Mouse (Mus musculus) kidney, embryonic 14.5 days (tissue): ENCODE data around the gene Cngb1. TPM values are rescaled to one million over a fixed set of nuclear protein-coding genes. Genes with fewer than 3 reads are reported as not detected.

Experiments used
- ATAC-seq: fragments of 200-750 bp; cut with Nextera tagmentation; 2 replicates; pipeline ENCODE4 v1.8.0; 2017; ENCODE audit warnings: moderate number of reproducible peaks, mild to moderate bottlenecking, moderate TSS enrichment, moderate library complexity; ENCODE audit not compliant: low FRiP score, low TSS enrichment
- H3K27ac ChIP-seq: fragments of 300-500 bp; sonication (generic); 2 replicates; pipeline ENCODE4 v1.5.1; 2014; ENCODE audit warnings: low read depth, mild to moderate bottlenecking, low read length, moderate library complexity, mixed read lengths
- H3K27me3 ChIP-seq: fragments of 300-500 bp; sonication (generic); 2 replicates; pipeline ENCODE4 v1.6.1; 2014; ENCODE audit warnings: mild to moderate bottlenecking, low read length; ENCODE audit not compliant: control insufficient read depth, insufficient read depth
- H3K36me3 ChIP-seq: fragments of 300-500 bp; sonication (generic); 2 replicates; pipeline ENCODE4 v1.6.1; 2014; ENCODE audit warnings: low read length, mixed read lengths; ENCODE audit not compliant: control insufficient read depth, insufficient read depth
- H3K4me1 ChIP-seq: fragments of 300-500 bp; sonication (generic); 2 replicates; pipeline ENCODE4 v1.6.1; 2014; ENCODE audit warnings: low read length, mixed read lengths; ENCODE audit not compliant: control insufficient read depth, insufficient read depth
- H3K4me2 ChIP-seq: fragments of 300-500 bp; sonication (generic); replicated peaks from 2 replicates; pipeline ENCODE4 v1.6.1; 2014; ENCODE audit warnings: low read depth, mild to moderate bottlenecking, low read length
- H3K4me3 ChIP-seq: fragments of 300-500 bp; sonication (generic); 2 replicates; pipeline ENCODE4 v1.5.1; 2014; ENCODE audit warnings: mild to moderate bottlenecking, low read length
- H3K9ac ChIP-seq: fragments of 300-500 bp; sonication (generic); 2 replicates; pipeline ENCODE4 v1.6.1; 2014; ENCODE audit warnings: low read depth, mild to moderate bottlenecking, low read length, moderate library complexity
- H3K9me3 ChIP-seq: fragments of 300-500 bp; sonication (generic); 2 replicates; pipeline ENCODE4 v1.6.1; 2016; ENCODE audit warnings: low read length; ENCODE audit not compliant: control insufficient read depth
- WGBS: fragments of 180-500 bp; shearing (Covaris S2); extraction: QIAGEN DNeasy Blood & Tissue Kit; methylation state at CpG from one replicate; pipeline ENCODE4 v1.1.7; 2014; 5-methylcytosine and 5-hydroxymethylcytosine counted together
- polyA plus RNA-seq: library from polyadenylated mRNA; unstranded; fragments of >200 nt; fragmentation: Nextera tagmentation; extraction: Ambion mirVana; gene quantifications from 2 replicates; pipeline ENCODE4 v1.2.1, GENCODE M21; 2014

Cngb1 gene
- polyA plus RNA-seq, 1 experiment from 2014 or later = 0.60 TPM

DNA sequence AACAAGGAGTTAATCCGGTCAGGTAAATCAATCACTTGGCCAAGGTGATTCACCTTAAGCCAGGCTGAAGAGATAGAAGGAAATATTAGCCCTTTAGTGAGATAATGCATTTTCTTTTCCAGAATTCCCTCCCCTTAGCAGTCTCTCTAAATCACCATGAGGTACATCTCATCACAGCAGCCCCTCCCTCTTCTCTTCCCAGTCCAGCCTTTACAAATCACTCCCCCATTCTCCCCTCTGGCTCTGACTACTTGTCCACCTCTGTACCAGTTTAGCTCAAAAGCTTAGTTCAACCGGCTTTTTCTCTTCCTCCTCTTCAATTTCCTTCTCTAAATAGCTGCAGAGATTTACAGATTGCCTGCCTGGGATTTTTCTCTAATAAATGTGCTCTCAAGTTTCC is 85.3 kb downstream of the Cngb1 start:
- H3K9me3 ChIP-seq = no peaks in the 10 kb centered on the region
- peak; percentile 74 for ATAC-seq
- WGBS = 38% methylated on average over 2 of the region's 2 CpGs
- no peak overlapping the region for H3K9ac ChIP-seq
- no peaks in the 10 kb centered on the region for H3K27me3 ChIP-seq
- no peak overlapping the region for H3K4me2 ChIP-seq
- H3K36me3 ChIP-seq = no peaks in the 10 kb centered on the region
- H3K4me1 ChIP-seq = peaks cover 16% of the 10 kb centered on the region
- H3K27ac ChIP-seq = no peak overlapping the region
- H3K4me3 ChIP-seq = no peak overlapping the region

DNA sequence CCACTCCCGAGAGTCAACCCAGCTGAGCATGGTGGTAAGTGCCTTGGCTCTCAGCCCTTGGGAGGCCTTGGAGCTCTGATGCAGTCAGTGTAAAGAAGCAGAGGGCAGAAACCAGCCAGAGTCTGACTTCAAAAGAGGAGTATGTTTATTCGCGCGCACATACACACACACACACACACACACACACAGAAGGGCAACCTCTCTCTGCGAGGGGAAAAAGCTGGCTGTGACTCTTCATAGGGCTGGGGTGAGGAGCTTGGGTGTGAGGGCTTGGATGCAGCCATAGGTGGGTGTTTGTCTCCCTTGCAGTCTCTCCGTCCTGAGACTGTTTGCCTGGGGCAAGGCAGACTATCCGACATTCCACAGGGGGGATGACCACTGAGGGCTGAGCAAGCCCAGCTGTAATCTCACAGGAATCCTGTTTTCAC is 85.8 kb downstream of the Cngb1 start:
- peaks cover 16% of the 10 kb centered on the region for H3K4me1 ChIP-seq
- peak; percentile 75 for ATAC-seq
- H3K27me3 ChIP-seq = no peaks in the 10 kb centered on the region
- no peak overlapping the region for H3K4me2 ChIP-seq
- no peaks in the 10 kb centered on the region for H3K9me3 ChIP-seq
- WGBS = 34% methylated on average over 7 of the region's 7 CpGs
- H3K9ac ChIP-seq = no peak overlapping the region
- H3K27ac ChIP-seq = no peak overlapping the region
- no peaks in the 10 kb centered on the region for H3K36me3 ChIP-seq
- no peak overlapping the region for H3K4me3 ChIP-seq

DNA sequence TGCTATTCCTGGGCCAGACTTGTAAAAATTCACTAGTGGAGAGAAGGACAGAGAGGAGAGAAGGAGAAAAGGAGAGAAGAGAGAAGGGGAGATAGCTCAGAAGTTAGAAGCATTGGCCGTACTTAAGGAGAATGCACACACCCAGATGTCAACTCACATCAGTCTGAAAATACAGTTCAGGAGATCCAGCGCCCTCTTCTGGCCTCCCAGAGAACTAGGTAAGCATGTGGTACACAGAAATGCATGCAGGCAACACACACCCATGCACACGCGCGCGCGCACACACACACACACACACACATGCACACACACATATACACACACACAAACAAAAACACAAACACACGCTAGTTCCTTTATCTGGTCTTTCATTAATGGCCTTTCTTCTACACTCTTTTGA is 86.8 kb downstream of the Cngb1 start:
- WGBS = 93% methylated on average over 8 of the region's 8 CpGs
- Histone ChIP-seq H3K27me3 (no peaks in the 10 kb centered on the region), H3K4me1 (peaks cover 16% of the 10 kb centered on the region), H3K27ac (no peak overlapping the region), H3K4me3 (no peak overlapping the region), H3K9ac (no peak overlapping the region), H3K4me2 (no peak overlapping the region), H3K9me3 (no peaks in the 10 kb centered on the region), H3K36me3 (no peaks in the 10 kb centered on the region)
- no peak for ATAC-seq

DNA sequence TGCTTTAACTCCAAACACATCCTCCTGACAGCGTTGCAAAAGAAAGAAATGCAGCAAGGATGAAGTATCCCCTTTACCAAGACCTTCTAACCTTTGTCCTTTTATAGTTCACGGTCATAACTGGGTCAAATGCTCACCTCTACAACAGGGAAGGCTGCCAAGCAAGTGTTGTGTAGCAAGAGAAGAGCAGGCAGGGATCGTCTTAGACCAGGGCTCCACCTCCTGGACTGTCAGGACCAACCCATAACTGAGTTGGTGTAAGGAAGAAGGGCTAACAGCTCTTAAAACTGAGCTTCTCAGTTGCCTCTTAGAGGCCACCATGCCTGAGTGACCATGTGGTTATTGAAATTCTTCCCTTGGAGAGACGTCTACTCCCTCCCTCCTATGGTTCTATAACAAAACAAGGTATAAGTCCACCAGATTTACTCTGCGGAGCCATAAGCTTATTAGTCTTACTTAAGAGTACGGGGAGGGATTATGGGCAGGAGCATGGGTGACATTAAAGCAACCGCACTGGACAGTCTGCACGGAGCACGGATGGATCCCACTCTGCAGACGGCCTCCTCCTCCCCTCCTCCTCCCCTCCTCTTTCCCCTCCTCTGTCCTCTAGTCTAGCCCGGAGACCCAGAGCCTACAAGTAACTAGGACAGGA is 90.5 kb downstream of the Cngb1 start:
- peak; percentile 30; the same call in 1 of the 2 replicates for ATAC-seq
- H3K4me2 ChIP-seq = no peak overlapping the region
- WGBS = 51% methylated on average over 11 of the region's 11 CpGs
- no peaks in the 10 kb centered on the region for H3K9me3 ChIP-seq
- peaks cover 10% of the 10 kb centered on the region for H3K4me1 ChIP-seq
- no peaks in the 10 kb centered on the region for H3K27me3 ChIP-seq
- no peaks in the 10 kb centered on the region for H3K36me3 ChIP-seq
- H3K9ac ChIP-seq = no peak overlapping the region
- no peak overlapping the region for H3K4me3 ChIP-seq
- H3K27ac ChIP-seq = no peak overlapping the region

DNA sequence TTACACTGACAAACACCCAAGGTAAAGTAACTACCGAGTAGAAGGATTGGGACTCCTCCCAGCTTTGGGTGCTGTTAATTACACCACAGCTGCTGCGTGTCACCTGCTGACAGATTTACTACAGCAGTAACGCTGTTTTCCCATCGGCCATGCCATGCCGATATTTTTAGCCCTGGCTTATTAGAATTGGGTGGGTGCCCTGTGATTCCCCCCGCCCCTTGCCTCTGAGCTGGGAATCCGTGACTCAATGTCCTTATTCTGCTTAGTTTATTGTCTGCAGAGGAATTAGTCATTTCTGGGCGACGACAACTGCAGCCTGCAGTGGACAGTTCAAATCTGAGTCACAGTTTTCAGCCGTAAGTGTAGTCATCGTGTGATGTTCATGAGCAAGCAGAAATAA is 96.5 kb downstream of the Cngb1 start:
- Histone ChIP-seq H3K9ac (no peak overlapping the region), H3K4me1 (0 out of 2 replicates have a peak, but pooled peaks cover 3% of the 10 kb centered on the region), H3K27ac (no peak overlapping the region), H3K4me3 (no peak overlapping the region), H3K9me3 (no peaks in the 10 kb centered on the region), H3K36me3 (no peaks in the 10 kb centered on the region), H3K27me3 (no peaks in the 10 kb centered on the region), H3K4me2 (no peak overlapping the region)
- WGBS = 12% methylated on average over 11 of the region's 11 CpGs
- peak; percentile 79 for ATAC-seq

DNA sequence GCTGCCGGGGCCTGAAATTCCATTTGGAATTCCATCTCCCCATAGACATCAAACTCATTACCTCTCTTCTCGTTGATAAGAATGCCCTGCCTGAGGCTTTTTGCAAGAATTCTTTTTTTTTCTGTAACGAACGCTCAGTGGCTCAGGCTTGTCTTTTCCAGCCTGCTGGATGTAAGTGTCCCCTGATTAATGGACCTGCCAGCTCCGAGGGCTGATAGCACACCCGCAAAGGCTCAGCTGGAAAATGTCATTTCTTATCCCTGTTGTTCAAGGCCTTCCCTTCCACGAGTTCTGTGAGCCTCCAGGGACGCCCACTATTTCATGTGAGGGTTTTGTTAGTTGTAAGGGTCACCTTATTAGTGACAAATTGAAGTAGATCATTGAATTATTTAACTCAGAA is 100.4 kb downstream of the Cngb1 start:
- ATAC-seq = no peak
- H3K27me3 ChIP-seq = no peaks in the 10 kb centered on the region
- H3K27ac ChIP-seq = peak overlapping the region; percentile 49; the same call in 1 of the 2 replicates
- no peak overlapping the region for H3K9ac ChIP-seq
- 14% methylated on average over 8 of the region's 8 CpGs for WGBS
- H3K4me3 ChIP-seq = no peak overlapping the region
- H3K4me2 ChIP-seq = no peak overlapping the region
- 0 out of 2 replicates have a peak, but pooled peaks cover 3% of the 10 kb centered on the region for H3K4me1 ChIP-seq
- H3K9me3 ChIP-seq = no peaks in the 10 kb centered on the region
- H3K36me3 ChIP-seq = no peaks in the 10 kb centered on the region

DNA sequence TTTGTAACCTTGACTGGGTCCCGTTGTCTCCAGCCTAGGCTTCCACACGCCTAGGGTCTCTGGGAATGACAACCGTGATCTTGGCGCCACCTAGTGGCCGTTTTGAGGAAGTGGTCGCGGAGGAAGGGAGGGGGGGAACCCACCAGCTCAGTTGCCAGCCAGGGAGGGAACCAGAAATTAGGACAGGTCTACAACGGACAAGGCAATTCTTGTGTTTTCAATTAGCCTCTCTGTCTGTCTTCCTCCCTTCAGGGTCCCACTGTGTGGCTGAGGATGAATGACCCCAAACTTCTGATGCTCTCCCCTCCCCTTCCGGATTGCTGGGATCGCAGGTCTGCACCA is 102.4 kb downstream of the Cngb1 start:
- peak; percentile 77 for ATAC-seq
- 24% methylated on average over 9 of the region's 10 CpGs for WGBS
- no peak overlapping the region for H3K27ac ChIP-seq
- no peak overlapping the region for H3K4me3 ChIP-seq
- no peak overlapping the region for H3K4me2 ChIP-seq
- no peak overlapping the region for H3K9ac ChIP-seq
- no peaks in the 10 kb centered on the region for H3K27me3 ChIP-seq
- no peaks in the 10 kb centered on the region for H3K9me3 ChIP-seq
- H3K36me3 ChIP-seq = no peaks in the 10 kb centered on the region
- no peaks in the 10 kb centered on the region for H3K4me1 ChIP-seq

DNA sequence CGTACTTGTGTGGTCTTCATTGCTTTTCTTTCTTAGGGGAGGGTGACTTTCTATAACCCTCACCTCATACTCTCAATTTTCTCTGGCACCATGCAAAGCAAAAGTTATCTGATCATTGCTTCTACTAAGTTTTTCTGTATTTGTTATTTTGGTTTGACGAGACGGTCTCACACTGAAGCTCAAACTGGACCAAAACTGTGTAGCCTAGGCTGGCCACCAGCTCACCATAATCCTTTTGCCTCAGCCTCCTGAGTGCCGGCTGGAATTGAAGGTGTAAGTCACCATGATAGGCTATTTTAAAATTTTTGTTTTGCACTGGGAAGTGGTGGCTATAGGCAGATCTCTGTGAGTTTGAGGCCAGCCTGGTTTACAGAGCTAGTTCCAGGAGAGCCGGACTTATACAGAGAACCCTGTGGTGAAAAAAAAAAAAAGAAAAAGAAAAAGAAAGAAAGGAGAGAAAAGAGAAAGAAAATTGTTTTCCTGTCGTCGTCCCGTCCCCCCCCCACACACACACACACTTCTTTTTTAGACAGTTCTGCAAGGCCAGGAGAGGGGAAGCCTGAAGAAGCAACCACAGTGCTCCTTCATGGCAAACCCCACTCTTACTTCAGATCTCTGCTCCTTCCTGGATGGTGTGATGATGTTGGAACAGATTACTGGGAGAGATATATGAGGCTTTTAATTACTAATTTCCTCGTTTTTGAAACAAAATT is 102.9 kb downstream of the Cngb1 start:
- 50% methylated on average over 9 of the region's 9 CpGs for WGBS
- H3K9me3 ChIP-seq = no peaks in the 10 kb centered on the region
- H3K4me1 ChIP-seq = no peaks in the 10 kb centered on the region
- no peak overlapping the region for H3K4me3 ChIP-seq
- ATAC-seq = no peak
- no peaks in the 10 kb centered on the region for H3K36me3 ChIP-seq
- no peak overlapping the region for H3K9ac ChIP-seq
- no peak overlapping the region for H3K27ac ChIP-seq
- H3K27me3 ChIP-seq = no peaks in the 10 kb centered on the region
- H3K4me2 ChIP-seq = no peak overlapping the region

DNA sequence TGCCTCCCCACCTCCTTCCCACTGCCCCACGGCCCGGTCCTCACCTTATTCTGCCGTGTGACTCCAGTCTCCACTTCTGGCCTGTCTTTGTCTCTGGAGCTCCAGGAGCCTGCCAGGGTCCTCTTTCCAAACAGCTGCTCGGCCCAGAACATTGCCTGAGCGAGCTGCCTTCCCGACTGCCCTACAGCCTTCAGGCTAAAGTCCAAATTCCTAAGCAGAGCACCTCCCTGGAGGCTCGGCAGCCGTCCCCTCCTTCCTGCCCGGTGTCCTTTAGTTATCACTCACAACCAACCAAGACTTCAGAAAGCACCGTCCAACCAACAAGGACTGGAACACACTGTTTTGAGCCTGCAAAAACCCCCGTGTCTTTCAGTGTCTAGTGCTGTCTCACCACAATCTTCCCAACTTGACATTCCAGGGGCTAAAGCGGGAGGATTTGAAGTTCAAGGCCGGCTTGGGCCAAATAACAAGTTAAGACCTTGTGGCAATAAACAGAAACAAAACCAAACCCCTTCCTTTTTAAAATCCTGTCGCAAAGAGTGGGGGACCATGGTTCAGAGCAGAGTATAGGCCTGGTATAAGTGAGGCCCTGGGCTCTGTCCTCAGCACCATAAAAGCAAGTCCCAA is 103.6 kb downstream of the Cngb1 start, which contains the start of gene Kifc3:
Kifc3 (minus strand) TSS at position 164 of the 627 bp plus-strand sequence.
- Histone ChIP-seq H3K27me3 (no peaks in the 10 kb centered on the region), H3K36me3 (no peaks in the 10 kb centered on the region), H3K9ac (no peak within 1 kb of the TSS), H3K4me1 (no peaks in the 10 kb centered on the region), H3K4me2 (no peak within 1 kb of the TSS), H3K9me3 (no peaks in the 10 kb centered on the region), H3K4me3 (no peak within 1 kb of the TSS), H3K27ac (no peak within 1 kb of the TSS)
- ATAC-seq = no peak
- 58% methylated on average over 14 of the region's 14 CpGs for WGBS
